ENCODE assay signal across 15 mouse cellular contexts in the genomic region with DNA sequence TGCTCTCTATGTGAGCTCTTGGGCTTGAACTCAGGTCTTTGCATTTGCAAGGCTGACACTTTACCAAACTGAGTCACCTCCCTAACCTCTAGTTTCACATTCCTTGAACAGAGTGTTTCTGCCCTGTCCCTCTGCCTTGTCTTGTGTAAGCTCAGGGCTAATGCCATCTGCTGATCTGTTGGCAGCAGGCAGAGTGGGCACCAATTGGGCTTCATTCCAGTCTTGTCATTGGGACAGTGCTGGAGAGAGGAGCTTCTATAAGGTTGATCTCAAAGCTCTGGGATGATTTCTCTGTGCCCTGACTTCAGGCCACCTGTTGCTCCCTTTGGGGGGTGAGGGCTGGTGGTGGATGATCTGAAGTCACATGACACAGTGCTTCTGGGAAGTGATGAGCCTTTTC.
"Had no signal": no experiment of that assay in that cellular context is flagged by ENCODE, and none has a peak within 500 bp of the region (broad histone marks: within the 10 kb centered on the region; RNA-seq: fewer than 3 reads in every experiment).

No protein-coding gene starts in this region.

- H3K9ac ChIP-seq: neural tube, embryonic 15.5 days; stomach, embryonic 15.5 days had no signal

- H3K4me3 ChIP-seq: neural tube, embryonic 15.5 days; stomach, embryonic 15.5 days had no signal

- H3K27me3 ChIP-seq: neural tube, embryonic 15.5 days; stomach, embryonic 15.5 days had no signal

- H3K4me2 ChIP-seq: neural tube, embryonic 15.5 days; stomach, embryonic 15.5 days had no signal

- H3K9me3 ChIP-seq: neural tube, embryonic 15.5 days; stomach, embryonic 15.5 days had no signal

- H3K36me3 ChIP-seq: neural tube, embryonic 15.5 days; stomach, embryonic 15.5 days had no signal

- H3K4me1 ChIP-seq: stomach, embryonic 15.5 days had no signal

- H3K27ac ChIP-seq: neural tube, embryonic 15.5 days; stomach, embryonic 15.5 days; stomach, postnatal 0 days had no signal

- DNase-seq: retina, postnatal 1 day; right cerebral cortex, adult 18-20 months; right cerebral cortex, postnatal 14 days; right cerebral cortex, postnatal 25 days; right cerebral cortex, postnatal 4 days; spleen, adult 18-20 months; thymus, adult 18-20 months; thymus, adult 2 months; thymus, postnatal 14 days; thymus, postnatal 25 days; thymus, postnatal 36 days; thymus, postnatal 4 days had no signal
